Mouse (Mus musculus): ENCODE data around the gene Taco1. TPM values are rescaled to one million over a fixed set of nuclear protein-coding genes. Genes with fewer than 3 reads are reported as not detected.
A peak's percentile ranks its signal among the peaks of the same experiment; 100 is the strongest.
"Not testable (repeated sequence)": the region's sequence is repeated elsewhere in the genome, so short reads cannot be mapped to it uniquely, and the experiment has no call there.

Taco1 gene
- polyA plus RNA-seq (2012; rRNA removed): 10.2 and 15.5 TPM in 2 replicates

- DNase-seq (ENCODE audit: low read depth, low spot score): peak; percentile 92
- WGBS: under 1% methylated on average over 49 of the region's 49 CpGs
Observed at GRCm38 (mm10) chr11:106065923-106066571, at the start of gene Taco1. Gene Taco1 (plus strand): TSS chr11:106066061.

GRCm38 (mm10) chr11:106016440-106016839 is 49.4 kb upstream of the Taco1 start:
- no peak for DNase-seq (ENCODE audit: low read depth, low spot score)
- 66% methylated on average over 5 of the region's 5 CpGs for WGBS

- DNase-seq (ENCODE audit: low read depth, low spot score): no peak
Observed at GRCm38 (mm10) chr11:106020051-106020763, 45.7 kb upstream of the Taco1 start.

GRCm38 (mm10) chr11:106025774-106026173 is 40.1 kb upstream of the Taco1 start:
- DNase-seq (ENCODE audit: low read depth, low spot score): no peak
- 63% methylated on average over 3 of the region's 3 CpGs for WGBS

More at GRCm38 (mm10) chr11:106020051-106020763, 45.7 kb upstream of the Taco1 start:
- 2% methylated on average over 50 of the region's 50 CpGs for WGBS

GRCm38 (mm10) chr11:106026465-106027151 is 39.3 kb upstream of the Taco1 start:
- DNase-seq (ENCODE audit: low read depth, low spot score): no peak
- 20% methylated on average over 11 of the region's 11 CpGs for WGBS

- WGBS: 88% methylated on average over 5 of the region's 5 CpGs
- no peak for DNase-seq (ENCODE audit: low read depth, low spot score)
Observed at GRCm38 (mm10) chr11:106027607-106028006, 38.3 kb upstream of the Taco1 start.

GRCm38 (mm10) chr11:106032074-106032473 is 33.8 kb upstream of the Taco1 start:
- 22% methylated on average over 13 of the region's 25 CpGs for WGBS

GRCm38 (mm10) chr11:106033491-106033919 is 32.4 kb upstream of the Taco1 start:
- WGBS: 35% methylated on average over 11 of the region's 11 CpGs
- DNase-seq (ENCODE audit: low read depth, low spot score): no peak

More at GRCm38 (mm10) chr11:106032074-106032473, 33.8 kb upstream of the Taco1 start:
- not testable (repeated sequence) for DNase-seq (ENCODE audit: low read depth, low spot score)

GRCm38 (mm10) chr11:106034986-106035385 is 30.9 kb upstream of the Taco1 start:
- DNase-seq (ENCODE audit: low read depth, low spot score): no peak
- WGBS: 72% methylated on average over 9 of the region's 9 CpGs

- peak; percentile 85 for DNase-seq (ENCODE audit: low read depth, low spot score)
- WGBS: under 1% methylated on average over 66 of the region's 66 CpGs
Observed at GRCm38 (mm10) chr11:106036548-106037417, 29.1 kb upstream of the Taco1 start, which contains the start of gene Dcaf7. Gene Dcaf7 (plus strand): TSS chr11:106036872.

- DNase-seq (ENCODE audit: low read depth, low spot score): no peak
Observed at GRCm38 (mm10) chr11:106037418-106037751, 28.5 kb upstream of the Taco1 start.

GRCm38 (mm10) chr11:106044349-106044748 is 21.5 kb upstream of the Taco1 start:
- no peak for DNase-seq (ENCODE audit: low read depth, low spot score)

More at GRCm38 (mm10) chr11:106037418-106037751, 28.5 kb upstream of the Taco1 start:
- under 1% methylated on average over 13 of the region's 13 CpGs for WGBS

GRCm38 (mm10) chr11:106045256-106045655 is 20.6 kb upstream of the Taco1 start:
- DNase-seq (ENCODE audit: low read depth, low spot score): no peak
- WGBS: 91% methylated on average over 1 of the region's 1 CpGs

- DNase-seq (ENCODE audit: low read depth, low spot score): no peak
- 93% methylated on average over 3 of the region's 3 CpGs for WGBS
Observed at GRCm38 (mm10) chr11:106045780-106046179, 20.1 kb upstream of the Taco1 start.

GRCm38 (mm10) chr11:106046584-106046983 is 19.3 kb upstream of the Taco1 start:
- DNase-seq (ENCODE audit: low read depth, low spot score): no peak
- 81% methylated on average over 9 of the region's 9 CpGs for WGBS

GRCm38 (mm10) chr11:106053921-106054320 is 11.9 kb upstream of the Taco1 start:
- no peak for DNase-seq (ENCODE audit: low read depth, low spot score)
- WGBS: 33% methylated on average over 2 of the region's 2 CpGs

- 95% methylated on average over 8 of the region's 8 CpGs for WGBS
- DNase-seq (ENCODE audit: low read depth, low spot score): no peak
Observed at GRCm38 (mm10) chr11:106054600-106054999, 11.3 kb upstream of the Taco1 start.

- WGBS: 88% methylated on average over 6 of the region's 6 CpGs
- DNase-seq (ENCODE audit: low read depth, low spot score): no peak
Observed at GRCm38 (mm10) chr11:106055341-106055740, 10.5 kb upstream of the Taco1 start.

GRCm38 (mm10) chr11:106056819-106057491 is 8.9 kb upstream of the Taco1 start:
- 87% methylated on average over 8 of the region's 8 CpGs for WGBS
- DNase-seq (ENCODE audit: low read depth, low spot score): no peak
